Mouse (Mus musculus) heart, adult 2 months (tissue): ENCODE results near the gene Sec14l3. TPM values are rescaled to one million over a fixed set of nuclear protein-coding genes. Genes with fewer than 3 reads are reported as not detected.

Experiments
- DNase-seq, 2 experiments: peaks; one replicate each; pipeline ENCODE4 v3.0.0; 2021
- H3K27ac ChIP-seq: fragments of 200-600 bp; 2 replicates; pipeline ENCODE4 v1.8.1; 2022
- H3K27me3 ChIP-seq: fragments of 200-500 bp; 2 replicates; pipeline ENCODE4 v1.6.1; 2012; ENCODE audit warnings: mild to moderate bottlenecking, low read length, inconsistent platforms, mixed read lengths; ENCODE audit not compliant: control insufficient read depth, insufficient read depth
- H3K36me3 ChIP-seq: fragments of 200-500 bp; 2 replicates; pipeline ENCODE4 v1.6.1; 2012; ENCODE audit warnings: low read length, inconsistent platforms; ENCODE audit not compliant: control insufficient read depth, insufficient read depth
- H3K4me1 ChIP-seq: fragments of 200-500 bp; 2 replicates; pipeline ENCODE4 v1.6.1; 2011; ENCODE audit warnings: low read length; ENCODE audit not compliant: control insufficient read depth, insufficient read depth
- H3K4me3 ChIP-seq: fragments of 200-600 bp; 2 replicates; pipeline ENCODE4 v1.8.1; 2022
- H3K79me2 ChIP-seq: fragments of 200-500 bp; replicated peaks from 2 replicates; pipeline ENCODE4 v1.6.1; 2012; ENCODE audit warnings: mild to moderate bottlenecking, inconsistent platforms, low read length, moderate library complexity, mixed read lengths; ENCODE audit not compliant: control insufficient read depth, insufficient read depth
- H3K9ac ChIP-seq: fragments of 200-500 bp; 2 replicates; pipeline ENCODE4 v1.6.1; 2012; ENCODE audit warnings: low read depth, mild to moderate bottlenecking, control low read depth, inconsistent platforms, low read length, mixed read lengths
- CTCF ChIP-seq: fragments of 200-600 bp; IDR thresholded peaks from 2 replicates; pipeline ENCODE4 v1.8.1; 2022; ENCODE audit warnings: antibody characterized with exemption, mild to moderate bottlenecking, moderate library complexity
- EP300 ChIP-seq: fragments of 200-500 bp; IDR thresholded peaks from 2 replicates; pipeline ENCODE4 v1.6.1; 2011; ENCODE audit warnings: low read depth, low read length, control low read depth; ENCODE audit not compliant: insufficient read depth
- POLR2A ChIP-seq: fragments of 200-500 bp; IDR thresholded peaks from 2 replicates; pipeline ENCODE4 v1.6.1; 2011; ENCODE audit warnings: mild to moderate bottlenecking, low read depth, low read length, control low read depth; ENCODE audit not compliant: insufficient read depth
- WGBS: fragments of 180-500 bp; shearing (Covaris S2); methylation state at CpG from one replicate; pipeline ENCODE4 v1.1.7; 2018; 5-methylcytosine and 5-hydroxymethylcytosine counted together
- intact Hi-C: fragments of 180-260 bp; cut with DNase I; formaldehyde crosslinking; loops from one replicate; pipeline ENCODE4 v1.15.1; 2025
- polyA plus RNA-seq: library from polyadenylated mRNA; depleted of rRNA; stranded (reverse); fragments of >200 nt; gene quantifications from 2 replicates; pipeline ENCODE4 v1.2.3, GENCODE M21; 2012
- total RNA-seq, 2 experiments: library from RNA; stranded (reverse); gene quantifications; 2 replicates each; pipeline ENCODE4 v1.2.3; 2021

Sec14l3 gene
- total and polyA plus RNA-seq, 3 experiments, result 15.0 TPM; not detected in 2

GRCm38 (mm10) chr11:4118081-4118921, 53.7 kb downstream of the Sec14l3 start:
- DNase-seq, result peak; percentile 69 to 74
- H3K27me3 ChIP-seq, result no peaks in the 10 kb centered on the region
- no peaks in the 10 kb centered on the region for H3K79me2 ChIP-seq
- intact Hi-C loops, result no loop called here
- peak overlapping the region; percentile 72 for H3K9ac ChIP-seq
- no peaks in the 10 kb centered on the region for H3K36me3 ChIP-seq
- H3K4me1 ChIP-seq, result peaks cover 8% of the 10 kb centered on the region
- H3K27ac ChIP-seq, result 0 out of 2 replicates have a peak overlapping the region, but pooled peaks have one; percentile 7
- no peak for TF ChIP-seq EP300
- 0 out of 2 replicates have a peak, but pooled peaks have one; percentile 23 for TF ChIP-seq POLR2A
- no peak for TF ChIP-seq CTCF
- peak overlapping the region; percentile 59 for H3K4me3 ChIP-seq
- WGBS, result 1% methylated on average over 41 of the region's 41 CpGs

GRCm38 (mm10) chr11:4119635-4120034, 55.0 kb downstream of the Sec14l3 start:
- TF ChIP-seq CTCF (no peak), EP300 (no peak), POLR2A (no peak)
- Histone ChIP-seq H3K4me1 (peaks cover 8% of the 10 kb centered on the region), H3K79me2 (no peaks in the 10 kb centered on the region), H3K27ac (no peak overlapping the region), H3K27me3 (no peaks in the 10 kb centered on the region), H3K4me3 (no peak overlapping the region), H3K9ac (no peak overlapping the region), H3K36me3 (no peaks in the 10 kb centered on the region)
- intact Hi-C loops, result no loop called here
- DNase-seq, result no peak
- 25% methylated on average over 5 of the region's 5 CpGs for WGBS

GRCm38 (mm10) chr11:4121691-4122090, 57.0 kb downstream of the Sec14l3 start:
- intact Hi-C loops, result no loop called here
- TF ChIP-seq EP300, result no peak
- TF ChIP-seq CTCF, result no peak
- TF ChIP-seq POLR2A, result no peak
- Histone ChIP-seq H3K36me3 (no peaks in the 10 kb centered on the region), H3K4me1 (peaks cover 8% of the 10 kb centered on the region), H3K4me3 (no peak overlapping the region), H3K79me2 (no peaks in the 10 kb centered on the region), H3K27ac (no peak overlapping the region), H3K27me3 (no peaks in the 10 kb centered on the region), H3K9ac (no peak overlapping the region)
- no peak for DNase-seq
- WGBS, result 86% methylated on average over 3 of the region's 3 CpGs

GRCm38 (mm10) chr11:4122226-4122625, 57.6 kb downstream of the Sec14l3 start:
- H3K27me3 ChIP-seq, result no peaks in the 10 kb centered on the region
- intact Hi-C loops, result no loop called here
- H3K79me2 ChIP-seq, result no peaks in the 10 kb centered on the region
- H3K36me3 ChIP-seq, result no peaks in the 10 kb centered on the region
- no peak overlapping the region for H3K9ac ChIP-seq
- no peak overlapping the region for H3K27ac ChIP-seq
- H3K4me3 ChIP-seq, result no peak overlapping the region
- peaks cover 5% of the 10 kb centered on the region; the same call in 1 of the 2 replicates for H3K4me1 ChIP-seq
- 84% methylated on average over 5 of the region's 5 CpGs for WGBS
- DNase-seq, result no peak
- no peak for TF ChIP-seq POLR2A
- no peak for TF ChIP-seq EP300
- no peak for TF ChIP-seq CTCF

- TF ChIP-seq CTCF (no peak), POLR2A (no peak), EP300 (no peak)
- H3K4me3 ChIP-seq, result no peak within 1 kb of the TSS
- intact Hi-C loops, result no loop called here
- no peak within 1 kb of the TSS for H3K9ac ChIP-seq
- WGBS, result 63% methylated on average over 10 of the region's 10 CpGs
- H3K27ac ChIP-seq, result no peak within 1 kb of the TSS
- H3K79me2 ChIP-seq, result no peaks in the 10 kb centered on the region
- no peaks in the 10 kb centered on the region for H3K36me3 ChIP-seq
- no peaks in the 10 kb centered on the region for H3K4me1 ChIP-seq
- DNase-seq, result no peak
- no peaks in the 10 kb centered on the region for H3K27me3 ChIP-seq
These were observed 58.3 kb downstream of the Sec14l3 start, which contains the start of gene Sec14l2 for GRCm38 (mm10) chr11:4122742-4123579. Gene Sec14l2, minus strand, starts transcription at chr11:4123415.
